Mouse (Mus musculus): Measurements from ENCODE around the gene Defb7.

Gene Defb7

GRCm38 (mm10) chr8:19494797-19495196, at the start of gene Defb7:
Gene Defb7, plus strand, starts transcription at chr8:19495097.
- DNase-seq (ENCODE audit: low read depth) = no peak

GRCm38 (mm10) chr8:19446378-19446777, 48.5 kb upstream of the Defb7 start:
- DNase-seq (ENCODE audit: low read depth) = no peak

- DNase-seq (ENCODE audit: low read depth) = no peak
Measured at GRCm38 (mm10) chr8:19461355-19461754, 33.5 kb upstream of the Defb7 start.

- no peak for DNase-seq (ENCODE audit: low read depth)
Measured at GRCm38 (mm10) chr8:19469026-19469425, 25.9 kb upstream of the Defb7 start.

GRCm38 (mm10) chr8:19500524-19500923, 5.6 kb downstream of the Defb7 start:
- DNase-seq (ENCODE audit: low read depth) = no peak

GRCm38 (mm10) chr8:19535195-19535829, 40.4 kb downstream of the Defb7 start:
- no peak for DNase-seq (ENCODE audit: low read depth)

GRCm38 (mm10) chr8:19540376-19540775, 45.5 kb downstream of the Defb7 start:
- no peak for DNase-seq (ENCODE audit: low read depth)
